Mouse (Mus musculus) testis, adult 10 weeks (tissue): ENCODE results near the gene Olfr1026. TPM values are rescaled to one million over a fixed set of nuclear protein-coding genes. Genes with fewer than 3 reads are reported as not detected.

Source experiments
- polyA plus RNA-seq: library from polyadenylated mRNA; stranded (reverse); fragments of 350-450 nt; fragmentation: Illumina TruSeq; extraction: RNeasy Lipid Tissue Mini Kit (QIAGEN cat#74804); gene quantifications from one replicate; pipeline ENCODE4 v1.2.3, GENCODE M21; 2014; ENCODE audit warnings: low read depth, low replicate concordance

Gene Olfr1026
- polyA plus RNA-seq: not detected

DNA sequence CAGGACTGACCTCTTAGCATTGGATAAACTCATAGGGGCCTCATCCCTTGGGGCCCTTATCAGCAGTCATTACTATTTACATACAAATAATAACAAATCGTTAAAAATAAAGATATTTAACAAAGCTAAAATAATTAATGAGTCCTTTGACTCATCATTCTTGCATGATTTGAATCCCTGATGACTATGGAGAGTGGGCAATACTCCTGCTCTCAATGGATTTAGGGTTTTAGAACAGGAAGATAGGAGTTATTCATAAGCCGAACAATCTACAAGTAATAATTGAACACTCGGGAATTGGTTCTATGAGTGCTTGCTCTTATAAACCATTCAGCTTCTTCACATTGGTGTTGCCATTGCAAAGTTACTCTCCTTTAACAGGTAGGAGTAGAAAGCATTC, at the start of gene Olfr1026:
Olfr1026 (plus strand) TSS at position 301 of the 400 bp plus-strand sequence.

GRCm38 (mm10) chr2:85885340-85885739, 36.0 kb upstream of the Olfr1026 start, which contains the start of gene Olfr1023:
Olfr1023 (plus strand) TSS chr2:85885640.

GRCm38 (mm10) chr2:85904952-85905351, 16.4 kb upstream of the Olfr1026 start, which contains the start of gene Olfr1024:
Olfr1024 (minus strand) TSS chr2:85905052.

GRCm38 (mm10) chr2:85914893-85915292, 6.5 kb upstream of the Olfr1026 start, which contains the start of gene Olfr1025-ps1:
Olfr1025-ps1 (plus strand) TSS chr2:85915193.

GRCm38 (mm10) chr2:85950137-85950536, 28.8 kb downstream of the Olfr1026 start, which contains the start of gene Olfr1028:
Olfr1028 (plus strand) TSS chr2:85950437.

GRCm38 (mm10) chr2:85973595-85973994, 52.2 kb downstream of the Olfr1026 start, which contains the start of gene Olfr1029:
Olfr1029 (plus strand) TSS chr2:85973895.

Other genes starting within 250 kb of the Olfr1026 start
- gene Olfr1006, start 242.8 kb upstream of the Olfr1026 start, polyA plus RNA-seq: not detected
- gene Olfr1008, start 232.1 kb upstream of the Olfr1026 start, polyA plus RNA-seq: not detected
- gene Olfr1009, start 206.1 kb upstream of the Olfr1026 start, polyA plus RNA-seq: not detected
- not detected for gene Olfr1012, start 158.8 kb upstream of the Olfr1026 start, polyA plus RNA-seq
- 0.07 TPM for gene Olfr1013, start 154.5 kb upstream of the Olfr1026 start, polyA plus RNA-seq
- gene Olfr1014, start 148.8 kb upstream of the Olfr1026 start, polyA plus RNA-seq: not detected
- gene Olfr1015, start 139.5 kb upstream of the Olfr1026 start, polyA plus RNA-seq: not detected
- gene Olfr1016, start 119.0 kb upstream of the Olfr1026 start, polyA plus RNA-seq: not detected
- gene Olfr1018, start 103.1 kb upstream of the Olfr1026 start, polyA plus RNA-seq: not detected
- not detected for gene Olfr1019, start 76.1 kb upstream of the Olfr1026 start, polyA plus RNA-seq
- not detected for gene Olfr1020, start 74.5 kb upstream of the Olfr1026 start, polyA plus RNA-seq
- not detected for gene Olfr1022, start 53.0 kb upstream of the Olfr1026 start, polyA plus RNA-seq
- gene Olfr1023, start 35.9 kb upstream of the Olfr1026 start, polyA plus RNA-seq: not detected
- not detected for gene Olfr1024, start 16.5 kb upstream of the Olfr1026 start, polyA plus RNA-seq
- gene Olfr1025-ps1, start 6.4 kb upstream of the Olfr1026 start, polyA plus RNA-seq: not detected
- not detected for gene Olfr1028, start 28.9 kb downstream of the Olfr1026 start, polyA plus RNA-seq
- 0.35 TPM for gene Olfr1029, start 52.3 kb downstream of the Olfr1026 start, polyA plus RNA-seq
- not detected for gene Olfr1030, start 57.7 kb downstream of the Olfr1026 start, polyA plus RNA-seq
- gene Olfr1031, start 68.7 kb downstream of the Olfr1026 start, polyA plus RNA-seq: not detected
- gene Olfr1032, start 84.0 kb downstream of the Olfr1026 start, polyA plus RNA-seq: not detected
- gene Olfr1033, start 99.1 kb downstream of the Olfr1026 start, polyA plus RNA-seq: 1.5 TPM
- gene Olfr1034, start 124.3 kb downstream of the Olfr1026 start, polyA plus RNA-seq: 0.11 TPM
- not detected for gene Olfr1036, start 152.4 kb downstream of the Olfr1026 start, polyA plus RNA-seq
- 0.15 TPM for gene Olfr1037, start 165.8 kb downstream of the Olfr1026 start, polyA plus RNA-seq
- gene Olfr1039, start 214.4 kb downstream of the Olfr1026 start, polyA plus RNA-seq: not detected
- not detected for gene Olfr1040, start 225.2 kb downstream of the Olfr1026 start, polyA plus RNA-seq
- gene Olfr1042, start 240.3 kb downstream of the Olfr1026 start, polyA plus RNA-seq: not detected
- gene Olfr1043, start 246.0 kb downstream of the Olfr1026 start, polyA plus RNA-seq: not detected